Mouse (Mus musculus): ENCODE results near the gene Proser3. TPM values are rescaled to one million over a fixed set of nuclear protein-coding genes. Genes with fewer than 3 reads are reported as not detected.

The Proser3 gene
- polyA plus RNA-seq (2017; shearing (Covaris generic)): 10.0 TPM

DNA sequence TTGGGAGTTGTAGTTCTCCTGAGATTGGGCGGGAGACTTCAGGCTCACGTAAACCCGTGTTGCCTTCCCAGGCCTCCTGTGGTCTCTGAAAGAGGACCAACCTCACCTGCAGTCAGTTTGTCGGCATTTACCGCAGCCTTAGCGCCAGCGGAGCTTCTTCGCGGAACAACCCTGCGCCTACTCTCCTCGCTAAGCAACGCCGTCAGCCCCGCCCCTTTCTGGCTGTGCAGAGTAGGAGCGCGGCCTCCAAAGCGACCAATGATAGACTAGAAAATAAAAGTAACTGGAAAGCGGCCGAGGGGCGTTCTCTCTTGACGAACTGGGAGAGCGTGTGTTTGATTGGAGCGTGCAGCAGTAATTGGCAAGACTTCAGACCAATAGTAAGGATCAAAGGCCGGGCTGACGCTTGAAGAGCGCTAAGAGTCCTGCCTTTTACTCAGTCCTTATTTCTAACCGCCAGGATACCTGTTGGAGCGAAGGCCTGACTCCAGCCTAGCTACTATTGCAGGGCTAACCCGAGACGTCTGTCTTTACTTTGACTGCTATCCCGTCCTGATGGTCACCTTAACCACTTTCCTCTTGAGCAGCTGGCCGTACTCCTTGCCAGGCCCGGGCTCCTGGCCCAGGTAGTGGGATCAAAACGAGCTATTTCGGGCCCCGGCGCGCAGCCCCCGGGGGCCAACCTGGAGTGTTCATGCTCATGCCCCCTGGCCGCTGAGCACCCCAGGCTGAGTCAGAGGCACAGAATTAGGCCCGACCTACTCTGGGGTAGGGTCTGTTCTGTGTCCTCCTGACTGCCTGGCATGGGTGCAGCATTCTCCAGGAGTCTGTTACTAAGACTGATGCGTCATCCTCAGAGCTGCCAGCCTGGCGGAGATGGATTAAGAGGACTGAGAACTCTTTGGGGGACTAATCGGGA is at the start of gene Proser3, which contains the start of gene Hspb6:
Gene Proser3, minus strand, starts transcription at position 198 of the 919 bp plus-strand sequence.
Gene Hspb6, plus strand, starts transcription at position 77 of the 919 bp plus-strand sequence.

DNA sequence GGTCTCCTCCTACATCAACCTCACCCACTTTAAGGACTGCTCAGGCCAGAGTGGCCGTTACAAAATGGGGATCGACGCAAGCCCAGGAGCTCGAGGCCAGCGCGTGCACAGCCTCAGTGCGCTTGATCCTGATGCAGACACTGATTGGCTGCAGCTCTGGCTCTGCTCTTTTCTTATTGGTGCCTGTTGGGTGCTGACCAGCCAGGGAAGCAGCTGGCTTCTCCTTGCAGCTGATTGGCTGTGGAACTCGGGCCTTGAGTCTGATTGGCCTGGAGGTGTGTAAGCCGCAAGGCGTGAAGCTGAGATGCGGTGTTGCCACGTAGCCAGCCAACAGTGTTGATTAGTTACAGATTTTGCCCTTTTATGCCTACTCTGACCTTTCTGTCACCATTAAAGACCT is 46.7 kb upstream of the Proser3 start, which contains the start of gene Zbtb32:
Gene Zbtb32, minus strand, starts transcription at position 124 of the 400 bp plus-strand sequence.

GRCm38 (mm10) chr7:30588676-30589434 is 36.8 kb upstream of the Proser3 start, which contains the start of gene Kmt2b:
Gene Kmt2b (minus strand): TSS chr7:30588726.

DNA sequence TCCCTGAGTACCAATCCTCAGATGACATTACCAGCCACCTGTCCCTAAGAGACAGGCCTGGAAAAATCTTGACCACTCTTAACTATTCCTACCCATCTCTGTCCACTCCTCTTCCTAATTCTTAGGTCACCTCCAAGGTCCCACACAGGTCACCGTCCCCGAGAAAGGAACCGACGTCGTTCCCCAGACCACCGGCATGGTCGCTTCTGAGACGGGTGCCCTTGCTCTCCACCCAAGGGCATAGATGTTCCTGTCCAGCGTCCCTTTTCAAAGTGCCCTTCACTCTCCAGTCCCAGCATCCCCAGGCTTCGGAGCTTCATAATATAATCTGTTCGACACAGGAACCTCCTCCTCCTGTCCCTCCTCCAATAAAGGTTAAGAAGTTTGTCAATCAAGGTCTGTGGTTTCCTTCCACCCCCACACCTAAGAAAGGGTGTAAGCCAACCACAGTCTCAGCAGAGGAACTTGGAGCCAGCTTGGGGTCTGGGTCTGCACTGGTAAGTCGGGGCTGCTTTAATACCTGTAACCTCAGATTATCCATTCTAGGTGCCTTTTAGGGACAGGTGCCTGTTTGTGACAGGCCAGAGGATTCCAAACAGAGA is 13.0 kb upstream of the Proser3 start, which contains the start of gene Igflr1:
Gene Igflr1, plus strand, starts transcription at position 458 of the 602 bp plus-strand sequence.

GRCm38 (mm10) chr7:30563117-30563905 is 11.2 kb upstream of the Proser3 start, which contains the start of the genes U2af1l4, Gm49396 and Psenen:
Gene U2af1l4 (plus strand): TSS chr7:30563301.
Gene Gm49396 (plus strand): TSS chr7:30563344.
Gene Psenen (minus strand): TSS chr7:30563627.

DNA sequence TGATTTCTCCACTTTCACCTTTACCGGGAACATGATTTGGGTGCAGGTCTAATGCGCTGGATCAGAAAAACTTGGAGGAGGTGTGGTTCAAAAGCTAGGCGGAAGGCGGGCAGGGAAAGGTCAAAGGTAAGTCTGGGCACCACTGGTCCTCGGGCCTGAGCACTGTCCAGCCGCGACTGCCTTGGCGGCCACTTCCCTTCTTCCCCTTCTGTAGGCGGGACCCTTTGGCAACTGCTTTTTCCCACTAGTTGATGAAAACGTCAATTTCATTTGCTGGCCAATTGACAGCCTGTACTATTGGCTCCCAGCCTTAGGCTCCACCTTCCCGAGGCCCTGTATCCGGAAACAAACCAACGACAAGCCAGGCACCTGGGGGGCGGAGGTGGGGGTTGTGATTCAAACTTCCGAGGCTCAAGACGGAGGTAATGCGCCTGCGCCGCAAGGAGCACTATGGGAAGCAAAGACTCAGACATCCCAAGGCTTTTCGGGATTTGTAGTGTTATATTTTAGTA is 7.4 kb upstream of the Proser3 start, which contains the start of gene Lin37:
Gene Lin37, minus strand, starts transcription at position 396 of the 512 bp plus-strand sequence.

GRCm38 (mm10) chr7:30534633-30535577 is 17.2 kb downstream of the Proser3 start, which contains the start of gene Arhgap33:
Gene Arhgap33 (minus strand): TSS chr7:30535060.

GRCm38 (mm10) chr7:30493401-30493931 is 58.6 kb downstream of the Proser3 start, which contains the start of gene Prodh2:
Gene Prodh2 (plus strand): TSS chr7:30493622.

Other genes with a start within 250 kb of the Proser3 start
- 157 TPM for gene Alkbh6, start 243.6 kb downstream of the Proser3 start, polyA plus RNA-seq (2017; shearing (Covaris generic))
- 13.5 TPM for gene Syne4, start 237.5 kb downstream of the Proser3 start, polyA plus RNA-seq (2017; shearing (Covaris generic))
- not detected for gene E130208F15Rik, start 230.6 kb downstream of the Proser3 start, polyA plus RNA-seq (2017; shearing (Covaris generic))
- gene Sdhaf1, start 228.4 kb downstream of the Proser3 start, polyA plus RNA-seq (2017; shearing (Covaris generic)): 7.4 TPM
- not detected for gene Lrfn3, start 189.5 kb downstream of the Proser3 start, polyA plus RNA-seq (2017; shearing (Covaris generic))
- 7.0 TPM for gene Tyrobp, start 138.5 kb downstream of the Proser3 start, polyA plus RNA-seq (2017; shearing (Covaris generic))
- 514 TPM for gene Hcst, start 132.4 kb downstream of the Proser3 start, polyA plus RNA-seq (2017; shearing (Covaris generic))
- 102 TPM for gene Nfkbid, start 130.6 kb downstream of the Proser3 start, polyA plus RNA-seq (2017; shearing (Covaris generic))
- 3.1 TPM for gene Aplp1, start 106.8 kb downstream of the Proser3 start, polyA plus RNA-seq (2017; shearing (Covaris generic))
- gene Kirrel2, start 94.6 kb downstream of the Proser3 start, polyA plus RNA-seq (2017; shearing (Covaris generic)): not detected
- not detected for gene Nphs1, start 94.0 kb downstream of the Proser3 start, polyA plus RNA-seq (2017; shearing (Covaris generic))
- gene Prodh2, start 58.7 kb downstream of the Proser3 start, polyA plus RNA-seq (2017; shearing (Covaris generic)): not detected
- gene Arhgap33, start 17.2 kb downstream of the Proser3 start, polyA plus RNA-seq (2017; shearing (Covaris generic)): 1.8 TPM
- gene Hspb6, start 121 bp downstream of the Proser3 start, polyA plus RNA-seq (2017; shearing (Covaris generic)): 5.2 TPM
- 117 TPM for gene Lin37, start 7.5 kb upstream of the Proser3 start, polyA plus RNA-seq (2017; shearing (Covaris generic))
- 68.8 TPM for gene U2af1l4, start 11.0 kb upstream of the Proser3 start, polyA plus RNA-seq (2017; shearing (Covaris generic))
- gene Gm49396, start 11.0 kb upstream of the Proser3 start, polyA plus RNA-seq (2017; shearing (Covaris generic)): 97.7 TPM
- gene Psenen, start 11.3 kb upstream of the Proser3 start, polyA plus RNA-seq (2017; shearing (Covaris generic)): 274 TPM
- 171 TPM for gene Igflr1, start 13.1 kb upstream of the Proser3 start, polyA plus RNA-seq (2017; shearing (Covaris generic))
- 8.9 TPM for gene Kmt2b, start 36.4 kb upstream of the Proser3 start, polyA plus RNA-seq (2017; shearing (Covaris generic))
- 15.6 TPM for gene Zbtb32, start 46.6 kb upstream of the Proser3 start, polyA plus RNA-seq (2017; shearing (Covaris generic))
- gene Upk1a, start 60.5 kb upstream of the Proser3 start, polyA plus RNA-seq (2017; shearing (Covaris generic)): 0.65 TPM
- 713 TPM for gene Cox6b1, start 73.9 kb upstream of the Proser3 start, polyA plus RNA-seq (2017; shearing (Covaris generic))
- gene Etv2, start 83.6 kb upstream of the Proser3 start, polyA plus RNA-seq (2017; shearing (Covaris generic)): not detected
- 195 TPM for gene Rbm42, start 98.0 kb upstream of the Proser3 start, polyA plus RNA-seq (2017; shearing (Covaris generic))
- gene Haus5, start 112.7 kb upstream of the Proser3 start, polyA plus RNA-seq (2017; shearing (Covaris generic)): 40.4 TPM
- not detected for gene Pmis2, start 119.3 kb upstream of the Proser3 start, polyA plus RNA-seq (2017; shearing (Covaris generic))
- not detected for gene 2200002J24Rik, start 146.6 kb upstream of the Proser3 start, polyA plus RNA-seq (2017; shearing (Covaris generic))
- not detected for gene Atp4a, start 159.9 kb upstream of the Proser3 start, polyA plus RNA-seq (2017; shearing (Covaris generic))
- 133 TPM for gene Tmem147, start 177.2 kb upstream of the Proser3 start, polyA plus RNA-seq (2017; shearing (Covaris generic))
- 0.63 TPM for gene Gapdhs, start 191.4 kb upstream of the Proser3 start, polyA plus RNA-seq (2017; shearing (Covaris generic))
- 1.1 TPM for gene Sbsn, start 199.2 kb upstream of the Proser3 start, polyA plus RNA-seq (2017; shearing (Covaris generic))
- gene Dmkn, start 211.5 kb upstream of the Proser3 start, polyA plus RNA-seq (2017; shearing (Covaris generic)): not detected
- gene Krtdap, start 235.6 kb upstream of the Proser3 start, polyA plus RNA-seq (2017; shearing (Covaris generic)): not detected

Data from CD4-positive, CD25-positive, alpha-beta regulatory T cell, adult 9 weeks (primary cell).